Mouse (Mus musculus): Measurements from ENCODE around the gene Cox4i1.

- 0 out of 2 replicates have a peak, but pooled peaks have one; percentile 10 for TF ChIP-seq CTCF (conservative IDR thresholded peaks at IDR 0.05; ENCODE audit: insufficient read depth, insufficient read length, low read depth, low read length)
- no peak for TF ChIP-seq POLR2A (IDR thresholded peaks at IDR 0.05; ENCODE audit: low read depth, low read length)
These were observed 2.1 kb upstream of the Cox4i1 start for GRCm38 (mm10) chr8:120665726-120666455.

All from kidney, adult 2 months (tissue).